Mouse (Mus musculus): ENCODE measurements around the gene Gm21663. TPM values are rescaled to one million over a fixed set of nuclear protein-coding genes. Genes with fewer than 3 reads are reported as not detected.
"Not testable (repeated sequence)": the region's sequence is repeated elsewhere in the genome, so short reads cannot be mapped to it uniquely, and the experiment has no call there.

Gm21663 gene
- total RNA-seq (2015) (not detected in 2 replicates), total RNA-seq (2017) (not detected in 2 replicates)

GRCm38 (mm10) chr5:25942281-25942680 lies at the start of gene Gm21663:
Gm21663 (minus strand) TSS chr5:25942381.
- ATAC-seq (replicated peaks; ENCODE audit: poor library complexity) = not testable (repeated sequence)

GRCm38 (mm10) chr5:25988550-25988949 lies 46.4 kb upstream of the Gm21663 start, which contains the start of gene Gm21698:
Gm21698 (minus strand) TSS chr5:25988650.
- not testable (repeated sequence) for ATAC-seq (replicated peaks; ENCODE audit: poor library complexity)

- not testable (repeated sequence) for ATAC-seq (replicated peaks; ENCODE audit: poor library complexity)
Observed at GRCm38 (mm10) chr5:25972563-25972962, 30.4 kb upstream of the Gm21663 start, which contains the start of gene Gm21680. Gm21680 (minus strand) TSS chr5:25972663.

- ATAC-seq (replicated peaks; ENCODE audit: poor library complexity) = not testable (repeated sequence)
Observed at GRCm38 (mm10) chr5:25957050-25957449, 14.9 kb upstream of the Gm21663 start.

- ATAC-seq (replicated peaks; ENCODE audit: poor library complexity) = not testable (repeated sequence)
Observed at GRCm38 (mm10) chr5:25956611-25957010, 14.4 kb upstream of the Gm21663 start.

- ATAC-seq (replicated peaks; ENCODE audit: poor library complexity) = not testable (repeated sequence)
Observed at GRCm38 (mm10) chr5:25954317-25954716, 12.1 kb upstream of the Gm21663 start, which contains the start of gene Gm21671. Gm21671 (minus strand) TSS chr5:25954417.

- not testable (repeated sequence) for ATAC-seq (replicated peaks; ENCODE audit: poor library complexity)
Observed at GRCm38 (mm10) chr5:25945391-25945790, 3.2 kb upstream of the Gm21663 start.

- no peak for ATAC-seq (replicated peaks; ENCODE audit: poor library complexity)
Observed at GRCm38 (mm10) chr5:25891321-25891720, 50.9 kb downstream of the Gm21663 start.

- ATAC-seq (replicated peaks; ENCODE audit: poor library complexity) = no peak
Observed at GRCm38 (mm10) chr5:25889746-25890382, 52.3 kb downstream of the Gm21663 start.

GRCm38 (mm10) chr5:25886708-25887107 lies 55.5 kb downstream of the Gm21663 start:
- no peak for ATAC-seq (replicated peaks; ENCODE audit: poor library complexity)

Other genes starting within 250 kb of the Gm21663 start
- 9.8 and 13.1 TPM in 2 replicates for gene Xrcc2, start 236.6 kb downstream of the Gm21663 start, total RNA-seq (2015)
- 14.9 and 15.8 TPM in 2 replicates for gene Xrcc2, start 236.6 kb downstream of the Gm21663 start, total RNA-seq (2017)
- gene Actr3b, start 182.4 kb downstream of the Gm21663 start, total RNA-seq (2015) = 0.78 TPM in 1 of 2 replicates, not detected in the other
- gene Actr3b, start 182.4 kb downstream of the Gm21663 start, total RNA-seq (2017) = 0.14 and 0.54 TPM in 2 replicates
- not detected in 2 replicates for gene Gm21671, start 12.0 kb upstream of the Gm21663 start, total RNA-seq (2015)
- gene Gm21671, start 12.0 kb upstream of the Gm21663 start, total RNA-seq (2017) = not detected in 2 replicates
- gene Gm21680, start 30.3 kb upstream of the Gm21663 start, total RNA-seq (2015) = not detected in 2 replicates
- gene Gm21680, start 30.3 kb upstream of the Gm21663 start, total RNA-seq (2017) = not detected in 2 replicates
- not detected in 2 replicates for gene Gm21698, start 46.3 kb upstream of the Gm21663 start, total RNA-seq (2015)
- gene Gm21698, start 46.3 kb upstream of the Gm21663 start, total RNA-seq (2017) = not detected in 2 replicates
- gene Gm1979, start 62.4 kb upstream of the Gm21663 start, total RNA-seq (2015) = not detected in 2 replicates
- gene Gm1979, start 62.4 kb upstream of the Gm21663 start, total RNA-seq (2017) = not detected in 2 replicates
- not detected in 2 replicates for gene Gm5862, start 80.5 kb upstream of the Gm21663 start, total RNA-seq (2015)
- gene Gm5862, start 80.5 kb upstream of the Gm21663 start, total RNA-seq (2017) = not detected in 2 replicates
- gene Speer4a, start 97.2 kb upstream of the Gm21663 start, total RNA-seq (2015) = not detected in 2 replicates
- gene Speer4a, start 97.2 kb upstream of the Gm21663 start, total RNA-seq (2017) = not detected in 2 replicates
- not detected in 2 replicates for gene Gm7347, start 116.2 kb upstream of the Gm21663 start, total RNA-seq (2015)
- not detected in 2 replicates for gene Gm7347, start 116.2 kb upstream of the Gm21663 start, total RNA-seq (2017)
- gene Gm10471, start 146.9 kb upstream of the Gm21663 start, total RNA-seq (2015) = not detected in 2 replicates
- not detected in 2 replicates for gene Gm10471, start 146.9 kb upstream of the Gm21663 start, total RNA-seq (2017)
- gene 5031410I06Rik, start 163.0 kb upstream of the Gm21663 start, total RNA-seq (2015) = not detected in 2 replicates
- not detected in 2 replicates for gene 5031410I06Rik, start 163.0 kb upstream of the Gm21663 start, total RNA-seq (2017)
- not detected in 2 replicates for gene Gm10220, start 179.0 kb upstream of the Gm21663 start, total RNA-seq (2015)
- gene Gm10220, start 179.0 kb upstream of the Gm21663 start, total RNA-seq (2017) = not detected in 2 replicates

Measured in megakaryocyte progenitor cell, adult 5-6 weeks (primary cell).